Mouse (Mus musculus) lung, postnatal 0 days (tissue): ENCODE results near the gene Wdr24.

Experiments
- CTCF ChIP-seq: IDR thresholded peaks from 2 replicates; pipeline ENCODE4 v1.5.1; 2016; ENCODE audit warnings: antibody characterized with exemption, mild to moderate bottlenecking
- EP300 ChIP-seq: IDR thresholded peaks from 2 replicates; pipeline ENCODE4 v1.6.1; 2016; ENCODE audit warnings: antibody characterized with exemption, mild to moderate bottlenecking, control low read depth

DNA sequence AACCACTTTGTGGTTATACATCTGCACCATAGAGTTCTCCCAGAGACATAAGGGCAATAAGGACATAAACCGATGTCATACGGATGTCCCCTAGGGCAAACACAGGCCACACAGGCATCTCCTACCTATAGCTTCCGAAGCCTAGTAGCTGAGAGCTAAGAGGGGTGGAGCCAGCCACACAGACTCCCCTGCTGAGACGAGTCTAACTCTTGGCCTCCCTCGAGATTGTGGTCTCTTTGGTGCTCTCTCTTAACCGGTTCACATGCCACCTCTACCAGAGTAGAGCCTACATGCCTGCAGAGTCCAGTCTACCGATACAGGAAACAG lies 44.0 kb downstream of the Wdr24 start:
- no peak for TF ChIP-seq CTCF
- TF ChIP-seq EP300: no peak
